Comparison of ENCODE assay signal across 21 mouse cellular contexts in the genomic region with DNA sequence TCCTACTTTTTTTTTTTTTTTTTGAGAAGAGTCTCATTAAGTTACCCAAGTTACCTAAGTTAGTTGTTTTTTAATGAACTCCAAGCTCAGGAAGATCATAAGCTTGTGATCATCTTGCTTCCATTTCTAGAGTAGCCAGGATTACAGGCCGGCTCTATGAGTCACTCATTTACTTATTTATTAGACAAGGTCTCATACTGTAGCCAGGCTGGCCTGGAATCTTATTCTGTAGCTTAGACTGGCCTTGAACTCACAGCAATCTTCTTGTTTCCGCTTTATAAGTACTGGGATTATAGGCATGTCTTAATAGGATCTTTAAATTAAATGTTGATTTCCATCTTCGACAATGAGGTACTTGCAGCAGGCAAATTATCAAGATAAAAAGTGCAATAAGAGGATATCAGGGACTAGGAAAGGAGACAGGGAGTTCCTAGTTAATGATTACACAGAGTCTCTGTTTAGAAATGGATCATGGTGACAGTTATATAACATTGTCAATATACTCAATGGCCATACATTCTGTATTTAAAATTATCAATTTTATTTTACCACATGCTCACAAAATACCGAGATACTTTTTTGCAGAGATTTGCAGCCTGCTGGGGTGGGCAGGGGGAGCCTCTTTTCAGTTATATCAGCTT. TPM values are rescaled to one million over a fixed set of nuclear protein-coding genes. Genes with fewer than 3 reads are reported as not detected.
A peak's percentile ranks its signal among the peaks of the same experiment; 100 is the strongest.
DNase-seq lines count a peak whose midpoint lies in the region; ATAC-seq and TF ChIP-seq lines count a peak whose summit lies in the region.
"Had no signal": no experiment of that assay in that cellular context is flagged by ENCODE, and none has a peak within 500 bp of the region (broad histone marks: within the 10 kb centered on the region; RNA-seq: fewer than 3 reads in every experiment).

No protein-coding gene starts in this region.

- H3K9me3 ChIP-seq in liver, embryonic 13.5 days (replicated peaks): no peaks in the 10 kb centered on the region
- no peaks in the 10 kb centered on the region for H3K9me3 ChIP-seq in liver, embryonic 12.5 days (replicated peaks)
- H3K9me3 ChIP-seq in intestine, embryonic 15.5 days: no peaks in the 10 kb centered on the region
- no peaks in the 10 kb centered on the region for H3K9me3 ChIP-seq in intestine, postnatal 0 days (ENCODE audit: control insufficient read depth)
- H3K9me3 ChIP-seq in hindbrain, embryonic 12.5 days (replicated peaks): peaks cover 4% of the 10 kb centered on the region; the same call in 1 of the 2 replicates
- H3K9me3 ChIP-seq: embryonic facial prominence, embryonic 12.5 days; embryonic facial prominence, embryonic 15.5 days; forebrain, embryonic 15.5 days; heart, embryonic 10.5 days; hindbrain, embryonic 13.5 days had no signal

- no peak for TF ChIP-seq POLR2A in small intestine, adult 2 months (IDR thresholded peaks at IDR 0.05; ENCODE audit: low read depth, low read length)

- H3K4me2 ChIP-seq in liver, embryonic 13.5 days: no peak overlapping the region
- H3K4me2 ChIP-seq in liver, embryonic 12.5 days: no peak overlapping the region
- H3K4me2 ChIP-seq in intestine, embryonic 15.5 days (replicated peaks): no peak overlapping the region
- H3K4me2 ChIP-seq in intestine, postnatal 0 days (replicated peaks; ENCODE audit: low read depth): no peak overlapping the region
- H3K4me2 ChIP-seq in hindbrain, embryonic 12.5 days (replicated peaks): no peak overlapping the region
- H3K4me2 ChIP-seq: embryonic facial prominence, embryonic 12.5 days; embryonic facial prominence, embryonic 15.5 days; forebrain, embryonic 15.5 days; hindbrain, embryonic 13.5 days had no signal

- no peak for ATAC-seq in liver, embryonic 13.5 days (ENCODE audit: low read depth)
- no peak for ATAC-seq in liver, embryonic 12.5 days
- ATAC-seq in intestine, embryonic 15.5 days: peak; percentile 78
- ATAC-seq in intestine, postnatal 0 days: peak; percentile 58
- ATAC-seq in hindbrain, embryonic 12.5 days (ENCODE audit: low FRiP score): no peak
- ATAC-seq: CD4-positive, CD25-positive, alpha-beta regulatory T cell, adult 4 months; forebrain, embryonic 15.5 days; hindbrain, embryonic 16.5 days had no signal

- DNase-seq in liver, embryonic 13.5 days: no peak
- no peak for DNase-seq in spleen, postnatal 36 days (ENCODE audit: low spot score in 2 of 2)
- DNase-seq: adrenal gland, adult 2 months; adrenal gland, postnatal 14 days; cerebellum, adult 11 months; cerebellum, adult 2 months; cerebellum, adult 9-11 months; cerebellum, postnatal 25 days; gastrocnemius, postnatal 25 days had no signal

- H3K36me3 ChIP-seq in liver, embryonic 13.5 days: no peaks in the 10 kb centered on the region
- H3K36me3 ChIP-seq in liver, embryonic 12.5 days: no peaks in the 10 kb centered on the region
- no peaks in the 10 kb centered on the region for H3K36me3 ChIP-seq in intestine, embryonic 15.5 days
- no peaks in the 10 kb centered on the region for H3K36me3 ChIP-seq in intestine, postnatal 0 days (ENCODE audit: control insufficient read depth, insufficient read depth)
- H3K36me3 ChIP-seq in small intestine, adult 2 months (ENCODE audit: control insufficient read depth, insufficient read depth, low read length): no peaks in the 10 kb centered on the region
- H3K36me3 ChIP-seq in hindbrain, embryonic 12.5 days: no peaks in the 10 kb centered on the region
- H3K36me3 ChIP-seq: embryonic facial prominence, embryonic 12.5 days; embryonic facial prominence, embryonic 15.5 days; forebrain, embryonic 15.5 days; heart, embryonic 10.5 days; hindbrain, embryonic 13.5 days had no signal

- H3K4me1 ChIP-seq in liver, embryonic 13.5 days (replicated peaks): peaks cover 47% of the 10 kb centered on the region
- peaks cover 37% of the 10 kb centered on the region for H3K4me1 ChIP-seq in liver, embryonic 12.5 days
- H3K4me1 ChIP-seq in intestine, embryonic 15.5 days (replicated peaks): 0 out of 2 replicates have a peak, but pooled peaks cover 22% of the 10 kb centered on the region
- H3K4me1 ChIP-seq in intestine, postnatal 0 days (replicated peaks; ENCODE audit: control insufficient read depth, insufficient read depth, low read length): peaks cover 22% of the 10 kb centered on the region
- H3K4me1 ChIP-seq in small intestine, adult 2 months (ENCODE audit: control insufficient read depth, insufficient read depth, insufficient read length, low read length): peaks cover 23% of the 10 kb centered on the region; the same call in 1 of the 2 replicates
- no peaks in the 10 kb centered on the region for H3K4me1 ChIP-seq in hindbrain, embryonic 12.5 days
- H3K4me1 ChIP-seq: embryonic facial prominence, embryonic 12.5 days; embryonic facial prominence, embryonic 15.5 days; forebrain, embryonic 15.5 days; hindbrain, embryonic 13.5 days had no signal

- TF ChIP-seq CTCF in intestine, postnatal 0 days (IDR thresholded peaks at IDR 0.05; ENCODE audit: low read depth): no peak
- no peak for TF ChIP-seq CTCF in small intestine, adult 2 months (IDR thresholded peaks at IDR 0.05; ENCODE audit: extremely low read depth, insufficient read length, insufficient replicate concordance, low read depth, low read length)

- H3K4me3 ChIP-seq in liver, embryonic 13.5 days (replicated peaks): no peak overlapping the region
- H3K4me3 ChIP-seq in liver, embryonic 12.5 days: no peak overlapping the region
- H3K4me3 ChIP-seq in intestine, embryonic 15.5 days (replicated peaks): no peak overlapping the region
- no peak overlapping the region for H3K4me3 ChIP-seq in intestine, postnatal 0 days (ENCODE audit: low read depth, low read length)
- H3K4me3 ChIP-seq in small intestine, adult 2 months (ENCODE audit: low read depth, low read length): no peak overlapping the region
- no peak overlapping the region for H3K4me3 ChIP-seq in hindbrain, embryonic 12.5 days
- H3K4me3 ChIP-seq: embryonic facial prominence, embryonic 12.5 days; embryonic facial prominence, embryonic 15.5 days; forebrain, embryonic 15.5 days; heart, embryonic 10.5 days; hindbrain, embryonic 13.5 days had no signal

- H3K27ac ChIP-seq in liver, embryonic 13.5 days: 0 out of 2 replicates have a peak overlapping the region, but pooled peaks have one; percentile 36
- no peak overlapping the region for H3K27ac ChIP-seq in liver, embryonic 12.5 days
- peak overlapping the region; percentile 56 for H3K27ac ChIP-seq in intestine, embryonic 15.5 days
- H3K27ac ChIP-seq in intestine, postnatal 0 days (ENCODE audit: low read depth, low read length): peak overlapping the region; percentile 80
- H3K27ac ChIP-seq in small intestine, adult 2 months (ENCODE audit: insufficient read depth, low read depth, low read length): peak overlapping the region; percentile 87
- H3K27ac ChIP-seq in hindbrain, embryonic 12.5 days: no peak overlapping the region
- H3K27ac ChIP-seq: embryonic facial prominence, embryonic 12.5 days; embryonic facial prominence, embryonic 15.5 days; forebrain, embryonic 15.5 days; heart, embryonic 10.5 days; hindbrain, embryonic 13.5 days had no signal

- no peaks in the 10 kb centered on the region for H3K27me3 ChIP-seq in liver, embryonic 13.5 days
- no peaks in the 10 kb centered on the region for H3K27me3 ChIP-seq in liver, embryonic 12.5 days (replicated peaks)
- H3K27me3 ChIP-seq in intestine, embryonic 15.5 days (replicated peaks): no peaks in the 10 kb centered on the region
- no peaks in the 10 kb centered on the region for H3K27me3 ChIP-seq in intestine, postnatal 0 days (replicated peaks; ENCODE audit: control insufficient read depth, insufficient read depth, low read length)
- H3K27me3 ChIP-seq in small intestine, adult 2 months (ENCODE audit: control insufficient read depth, insufficient read depth, low read length): no peaks in the 10 kb centered on the region
- H3K27me3 ChIP-seq in hindbrain, embryonic 12.5 days: no peaks in the 10 kb centered on the region
- H3K27me3 ChIP-seq: embryonic facial prominence, embryonic 12.5 days; embryonic facial prominence, embryonic 15.5 days; forebrain, embryonic 15.5 days; hindbrain, embryonic 13.5 days had no signal

- H3K9ac ChIP-seq in liver, embryonic 13.5 days: no peak overlapping the region
- no peak overlapping the region for H3K9ac ChIP-seq in liver, embryonic 12.5 days
- no peak overlapping the region for H3K9ac ChIP-seq in intestine, embryonic 15.5 days
- no peak overlapping the region for H3K9ac ChIP-seq in intestine, postnatal 0 days (ENCODE audit: low read depth, low read length)
- no peak overlapping the region for H3K9ac ChIP-seq in hindbrain, embryonic 12.5 days
- H3K9ac ChIP-seq: embryonic facial prominence, embryonic 12.5 days; embryonic facial prominence, embryonic 15.5 days; forebrain, embryonic 15.5 days; hindbrain, embryonic 13.5 days had no signal

- WGBS in liver, embryonic 13.5 days (ENCODE audit: insufficient replicate concordance): 56% methylated on average over 4 of the region's 4 CpGs
- WGBS in liver, embryonic 12.5 days (ENCODE audit: insufficient replicate concordance): 57% methylated on average over 4 of the region's 4 CpGs
- 55% methylated on average over 4 of the region's 4 CpGs for WGBS in intestine, embryonic 15.5 days
- WGBS in intestine, postnatal 0 days: 43% methylated on average over 4 of the region's 4 CpGs
- 26% methylated on average over 4 of the region's 4 CpGs for whole genome bisulfite sequencing in small intestine, adult 2 months
- WGBS in hindbrain, embryonic 12.5 days: 79% methylated on average over 4 of the region's 4 CpGs

RNA-seq across cellular contexts. Expression of a gene that starts 7.7 kb away (rescaled TPM):
- 4.2 and 6.8 TPM in 2 replicates for polyA plus RNA-seq in liver, embryonic 13.5 days (2015; fragmentation: Nextera tagmentation; extraction: Ambion mirVana)
- 8.0 and 8.8 TPM in 2 replicates for polyA plus RNA-seq in liver, embryonic 12.5 days (2016; fragmentation: Nextera tagmentation; extraction: Ambion mirVana)
- 20.3 and 21.0 TPM in 2 replicates for polyA plus RNA-seq in intestine, embryonic 15.5 days (2015; fragmentation: Nextera tagmentation; extraction: Ambion mirVana)
- polyA plus RNA-seq in intestine, postnatal 0 days (2015; fragmentation: Nextera tagmentation; extraction: Ambion mirVana): 20.1 and 26.1 TPM in 2 replicates
- polyA plus RNA-seq in small intestine, adult 2 months (2012; rRNA removed): 3.3 and 6.9 TPM in 2 replicates
- polyA plus RNA-seq in hindbrain, embryonic 12.5 days (2016; fragmentation: Nextera tagmentation; extraction: Ambion mirVana): 40.0 and 40.5 TPM in 2 replicates

Comparison
In these comparisons a context has a peak if more than half of its experiments do, and no peak if none do; other contexts are left out.
1. H3K27ac ChIP-seq: peak in liver, embryonic 13.5 days (single experiment), intestine, embryonic 15.5 days (single experiment), intestine, postnatal 0 days (single experiment) and small intestine, adult 2 months (single experiment); none in liver, embryonic 12.5 days (single experiment) and hindbrain, embryonic 12.5 days (single experiment).
2. ATAC-seq: peak in intestine, embryonic 15.5 days (single experiment) and intestine, postnatal 0 days (single experiment); none in liver, embryonic 13.5 days (single experiment), liver, embryonic 12.5 days (single experiment) and hindbrain, embryonic 12.5 days (single experiment).